Mouse (Mus musculus) limb, embryonic 12.5 days (tissue): Measurements from ENCODE around the gene Slc35c2. TPM values are rescaled to one million over a fixed set of nuclear protein-coding genes. Genes with fewer than 3 reads are reported as not detected.

Experiments
- ATAC-seq: fragments of 200-750 bp; cut with Nextera tagmentation; 2 replicates; pipeline ENCODE4 v1.8.0; 2017; ENCODE audit warnings: low read depth, moderate TSS enrichment; ENCODE audit not compliant: insufficient number of reproducible peaks, insufficient read depth, low FRiP score, low TSS enrichment
- H3K27ac ChIP-seq: fragments of 300-500 bp; sonication (generic); 2 replicates; pipeline ENCODE4 v1.5.1; 2016; ENCODE audit warnings: mild to moderate bottlenecking, moderate library complexity
- H3K27me3 ChIP-seq: fragments of 300-500 bp; sonication (generic); 2 replicates; pipeline ENCODE4 v1.6.1; 2016; ENCODE audit warnings: mild to moderate bottlenecking, moderate library complexity
- H3K36me3 ChIP-seq: fragments of 300-500 bp; sonication (generic); 2 replicates; pipeline ENCODE4 v1.6.1; 2016; ENCODE audit warnings: mild to moderate bottlenecking, moderate library complexity
- H3K4me1 ChIP-seq: fragments of 300-500 bp; sonication (generic); replicated peaks from 2 replicates; pipeline ENCODE4 v1.6.1; 2016
- H3K4me2 ChIP-seq: fragments of 300-500 bp; sonication (generic); 2 replicates; pipeline ENCODE4 v1.6.1; 2016; ENCODE audit warnings: mild to moderate bottlenecking, moderate library complexity
- H3K4me3 ChIP-seq: fragments of 300-500 bp; sonication (generic); replicated peaks from 2 replicates; pipeline ENCODE4 v1.5.1; 2016; ENCODE audit warnings: mild to moderate bottlenecking
- H3K9ac ChIP-seq: fragments of 300-500 bp; sonication (generic); replicated peaks from 2 replicates; pipeline ENCODE4 v1.6.1; 2016; ENCODE audit warnings: mild to moderate bottlenecking, moderate library complexity
- H3K9me3 ChIP-seq: fragments of 300-500 bp; sonication (generic); 2 replicates; pipeline ENCODE4 v1.6.1; 2016; ENCODE audit warnings: mild to moderate bottlenecking, moderate library complexity
- WGBS: fragments of 180-500 bp; shearing (Covaris S2); methylation state at CpG from one replicate; pipeline ENCODE4 v1.1.7; 2016; 5-methylcytosine and 5-hydroxymethylcytosine counted together
- polyA plus RNA-seq: library from polyadenylated mRNA; unstranded; fragments of >200 nt; fragmentation: Nextera tagmentation; extraction: Ambion mirVana; gene quantifications from 2 replicates; pipeline ENCODE4 v1.2.1, GENCODE M21; 2016

Gene Slc35c2
- polyA plus RNA-seq, 1 experiment from 2014 or later: 48.3 TPM

- no peak for ATAC-seq
- 86% methylated on average over 22 of the region's 22 CpGs for WGBS
- no peaks in the 10 kb centered on the region for H3K9me3 ChIP-seq
- H3K27me3 ChIP-seq: no peaks in the 10 kb centered on the region
- no peak overlapping the region for H3K4me3 ChIP-seq
- H3K4me1 ChIP-seq: peaks cover 66% of the 10 kb centered on the region
- H3K9ac ChIP-seq: no peak overlapping the region
- no peak overlapping the region for H3K4me2 ChIP-seq
- H3K36me3 ChIP-seq: peaks cover 5% of the 10 kb centered on the region; the same call in 1 of the 2 replicates
- no peak overlapping the region for H3K27ac ChIP-seq
These were observed 34.5 kb upstream of the Slc35c2 start for GRCm38 (mm10) chr2:165321981-165322735.

GRCm38 (mm10) chr2:165321381-165321888 is 33.8 kb upstream of the Slc35c2 start:
- H3K27ac ChIP-seq: peak overlapping the region; percentile 23; the same call in 1 of the 2 replicates
- no peak overlapping the region for H3K4me3 ChIP-seq
- 68% methylated on average over 8 of the region's 8 CpGs for WGBS
- H3K9me3 ChIP-seq: no peaks in the 10 kb centered on the region
- no peaks in the 10 kb centered on the region for H3K27me3 ChIP-seq
- no peak for ATAC-seq
- peaks cover 5% of the 10 kb centered on the region; the same call in 1 of the 2 replicates for H3K36me3 ChIP-seq
- no peak overlapping the region for H3K4me2 ChIP-seq
- H3K9ac ChIP-seq: no peak overlapping the region
- peaks cover 70% of the 10 kb centered on the region for H3K4me1 ChIP-seq

- no peak for ATAC-seq
- Histone ChIP-seq H3K4me3 (no peak overlapping the region), H3K27me3 (no peaks in the 10 kb centered on the region), H3K4me2 (no peak overlapping the region), H3K4me1 (peaks cover 74% of the 10 kb centered on the region), H3K36me3 (peaks cover 12% of the 10 kb centered on the region), H3K27ac (peak overlapping the region; percentile 23; the same call in 1 of the 2 replicates), H3K9ac (no peak overlapping the region), H3K9me3 (no peaks in the 10 kb centered on the region)
- 68% methylated on average over 12 of the region's 12 CpGs for WGBS
These were observed 33.0 kb upstream of the Slc35c2 start for GRCm38 (mm10) chr2:165320531-165321150.

- H3K36me3 ChIP-seq: peaks cover 23% of the 10 kb centered on the region
- peaks cover 63% of the 10 kb centered on the region for H3K4me1 ChIP-seq
- no peak overlapping the region for H3K4me3 ChIP-seq
- H3K27ac ChIP-seq: no peak overlapping the region
- H3K27me3 ChIP-seq: no peaks in the 10 kb centered on the region
- no peak for ATAC-seq
- 68% methylated on average over 4 of the region's 4 CpGs for WGBS
- no peaks in the 10 kb centered on the region for H3K9me3 ChIP-seq
- H3K4me2 ChIP-seq: no peak overlapping the region
- no peak overlapping the region for H3K9ac ChIP-seq
These were observed 31.8 kb upstream of the Slc35c2 start for GRCm38 (mm10) chr2:165319503-165319902.

GRCm38 (mm10) chr2:165318941-165319340 is 31.3 kb upstream of the Slc35c2 start:
- no peak overlapping the region for H3K27ac ChIP-seq
- 79% methylated on average over 7 of the region's 7 CpGs for WGBS
- H3K9me3 ChIP-seq: no peaks in the 10 kb centered on the region
- peaks cover 28% of the 10 kb centered on the region for H3K36me3 ChIP-seq
- H3K4me1 ChIP-seq: peaks cover 57% of the 10 kb centered on the region
- no peaks in the 10 kb centered on the region for H3K27me3 ChIP-seq
- H3K4me3 ChIP-seq: no peak overlapping the region
- no peak overlapping the region for H3K9ac ChIP-seq
- no peak for ATAC-seq
- H3K4me2 ChIP-seq: no peak overlapping the region

GRCm38 (mm10) chr2:165317621-165318263 is 30.1 kb upstream of the Slc35c2 start:
- Histone ChIP-seq H3K4me2 (peak overlapping the region; percentile 26), H3K9ac (0 out of 2 replicates have a peak overlapping the region, but pooled peaks have one; percentile 23), H3K4me1 (peaks cover 51% of the 10 kb centered on the region), H3K4me3 (no peak overlapping the region), H3K27me3 (no peaks in the 10 kb centered on the region), H3K36me3 (peaks cover 36% of the 10 kb centered on the region), H3K9me3 (no peaks in the 10 kb centered on the region), H3K27ac (peak overlapping the region; percentile 67; the same call in 1 of the 2 replicates)
- WGBS: 54% methylated on average over 16 of the region's 16 CpGs
- no peak for ATAC-seq

- Histone ChIP-seq H3K9ac (0 out of 2 replicates have a peak overlapping the region, but pooled peaks have one; percentile 23), H3K4me3 (no peak overlapping the region), H3K9me3 (no peaks in the 10 kb centered on the region), H3K4me2 (peak overlapping the region; percentile 26), H3K4me1 (peaks cover 49% of the 10 kb centered on the region), H3K36me3 (peaks cover 44% of the 10 kb centered on the region), H3K27ac (peak overlapping the region; percentile 67; the same call in 1 of the 2 replicates), H3K27me3 (no peaks in the 10 kb centered on the region)
- peak; percentile 54; the same call in 1 of the 2 replicates for ATAC-seq
- WGBS: 12% methylated on average over 9 of the region's 9 CpGs
These were observed 29.3 kb upstream of the Slc35c2 start for GRCm38 (mm10) chr2:165316837-165317473.

- H3K4me1 ChIP-seq: peaks cover 42% of the 10 kb centered on the region
- no peaks in the 10 kb centered on the region for H3K9me3 ChIP-seq
- no peak overlapping the region for H3K9ac ChIP-seq
- peak overlapping the region; percentile 67; the same call in 1 of the 2 replicates for H3K27ac ChIP-seq
- WGBS: 72% methylated on average over 10 of the region's 10 CpGs
- H3K4me2 ChIP-seq: no peak overlapping the region
- H3K4me3 ChIP-seq: no peak overlapping the region
- peaks cover 51% of the 10 kb centered on the region for H3K36me3 ChIP-seq
- H3K27me3 ChIP-seq: no peaks in the 10 kb centered on the region
- no peak for ATAC-seq
These were observed 28.5 kb upstream of the Slc35c2 start for GRCm38 (mm10) chr2:165316204-165316603.

GRCm38 (mm10) chr2:165314197-165314596 is 26.5 kb upstream of the Slc35c2 start:
- peaks cover 72% of the 10 kb centered on the region for H3K36me3 ChIP-seq
- 94% methylated on average over 8 of the region's 8 CpGs for WGBS
- H3K4me1 ChIP-seq: peaks cover 33% of the 10 kb centered on the region

GRCm38 (mm10) chr2:165312381-165312780 is 24.7 kb upstream of the Slc35c2 start:
- peaks cover 89% of the 10 kb centered on the region for H3K36me3 ChIP-seq
- H3K4me1 ChIP-seq: peaks cover 14% of the 10 kb centered on the region
- ATAC-seq: no peak
- no peaks in the 10 kb centered on the region for H3K27me3 ChIP-seq
- no peak overlapping the region for H3K4me2 ChIP-seq
- H3K4me3 ChIP-seq: no peak overlapping the region
- no peak overlapping the region for H3K9ac ChIP-seq
- H3K9me3 ChIP-seq: no peaks in the 10 kb centered on the region
- 73% methylated on average over 7 of the region's 7 CpGs for WGBS
- no peak overlapping the region for H3K27ac ChIP-seq

More at GRCm38 (mm10) chr2:165314197-165314596, 26.5 kb upstream of the Slc35c2 start:
- Histone ChIP-seq H3K9me3 (no peaks in the 10 kb centered on the region), H3K4me3 (no peak overlapping the region), H3K27me3 (no peaks in the 10 kb centered on the region), H3K27ac (no peak overlapping the region), H3K9ac (no peak overlapping the region), H3K4me2 (no peak overlapping the region)
- no peak for ATAC-seq
